In the genomic region with DNA sequence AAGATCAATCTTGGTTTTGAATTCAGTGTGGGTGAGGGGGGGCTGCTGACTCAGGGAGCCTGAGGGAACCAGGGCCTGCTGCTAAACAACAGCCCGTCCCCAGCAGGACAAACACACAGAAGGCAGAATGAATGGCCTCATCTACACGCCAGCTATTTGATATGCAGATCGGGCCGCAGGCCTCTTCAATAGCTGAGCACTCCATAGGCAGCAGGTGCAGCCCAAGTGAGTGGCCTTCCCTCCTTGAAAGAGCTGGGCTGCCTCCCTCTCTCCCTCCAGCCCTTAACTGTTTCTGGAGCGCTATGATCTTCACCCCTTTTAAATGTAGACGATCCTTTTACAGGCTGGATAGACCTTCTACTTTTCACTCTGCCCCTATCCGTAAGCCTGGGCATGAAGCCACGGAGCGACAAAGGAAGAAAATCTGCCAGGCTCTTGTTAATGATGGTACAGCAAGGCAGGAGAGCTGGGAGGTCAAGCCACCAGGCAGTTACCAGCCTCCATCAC, we compare ENCODE assay signal across 13 mouse cellular contexts.
DNase-seq lines count a peak whose midpoint lies in the region; ATAC-seq and TF ChIP-seq lines count a peak whose summit lies in the region.
"Had no signal": no experiment of that assay in that cellular context is flagged by ENCODE, and none has a peak within 500 bp of the region (broad histone marks: within the 10 kb centered on the region; RNA-seq: fewer than 3 reads in every experiment).

No protein-coding gene starts in this region.

- no peak for TF ChIP-seq CTCF in forebrain, postnatal 0 days (IDR thresholded peaks at IDR 0.05; ENCODE audit: low read depth)

- H3K4me3 ChIP-seq in forebrain, postnatal 0 days (ENCODE audit: low read depth, low read length): no peak overlapping the region
- H3K4me3 ChIP-seq in midbrain, embryonic 15.5 days: no peak overlapping the region
- H3K4me3 ChIP-seq: embryonic facial prominence, embryonic 13.5 days; limb, embryonic 15.5 days; stomach, embryonic 15.5 days had no signal

- peak overlapping the region; percentile 25; the same call in 1 of the 2 replicates for H3K9ac ChIP-seq in forebrain, postnatal 0 days
- H3K9ac ChIP-seq in midbrain, embryonic 15.5 days: no peak overlapping the region
- H3K9ac ChIP-seq: embryonic facial prominence, embryonic 13.5 days; limb, embryonic 15.5 days; stomach, embryonic 15.5 days had no signal

- H3K4me2 ChIP-seq in forebrain, postnatal 0 days (ENCODE audit: low read depth): no peak overlapping the region
- peak overlapping the region; percentile 18 for H3K4me2 ChIP-seq in midbrain, embryonic 15.5 days
- H3K4me2 ChIP-seq: embryonic facial prominence, embryonic 13.5 days; limb, embryonic 15.5 days; stomach, embryonic 15.5 days had no signal

- DNase-seq in cerebellum, adult 9-11 months: peak; percentile 4
- DNase-seq in embryo, embryonic 10 days (ENCODE audit: low spot score): peak; percentile 80
- DNase-seq in forebrain, postnatal 0 days: peak; percentile 79
- DNase-seq in thymus, adult 18-20 months: no peak
- DNase-seq in urinary bladder, postnatal 4 days (ENCODE audit: low spot score in 2 of 2): no peak
- DNase-seq in adrenal gland, adult 18-20 months (ENCODE audit: low spot score in 2 of 2): no peak
- DNase-seq: gastrocnemius, postnatal 25 days; kidney, postnatal 4 days had no signal

- H3K36me3 ChIP-seq in forebrain, postnatal 0 days (ENCODE audit: insufficient read depth): no peaks in the 10 kb centered on the region
- no peaks in the 10 kb centered on the region for H3K36me3 ChIP-seq in midbrain, embryonic 15.5 days (replicated peaks)
- H3K36me3 ChIP-seq: embryonic facial prominence, embryonic 13.5 days; limb, embryonic 15.5 days; stomach, embryonic 15.5 days had no signal

- no peak for ATAC-seq in cerebellum, adult (ENCODE audit: insufficient number of reproducible peaks, low FRiP score, low TSS enrichment)
- ATAC-seq in forebrain, postnatal 0 days: peak; percentile 76
- peak; percentile 71 for ATAC-seq in midbrain, embryonic 15.5 days (replicated peaks)

- 11% methylated on average over 9 of the region's 9 CpGs for WGBS in forebrain, postnatal 0 days
- WGBS in midbrain, embryonic 15.5 days: 10% methylated on average over 9 of the region's 9 CpGs

- H3K4me1 ChIP-seq in forebrain, postnatal 0 days (ENCODE audit: insufficient read depth): peaks cover 44% of the 10 kb centered on the region
- peaks cover 57% of the 10 kb centered on the region for H3K4me1 ChIP-seq in midbrain, embryonic 15.5 days

- peak overlapping the region; percentile 94 for H3K27ac ChIP-seq in forebrain, postnatal 0 days (ENCODE audit: low read depth, low read length)
- H3K27ac ChIP-seq in midbrain, embryonic 15.5 days: peak overlapping the region; percentile 97
- H3K27ac ChIP-seq: embryonic facial prominence, embryonic 13.5 days; limb, embryonic 15.5 days; stomach, embryonic 15.5 days had no signal

- H3K27me3 ChIP-seq in forebrain, postnatal 0 days (ENCODE audit: insufficient read depth, low read length): no peaks in the 10 kb centered on the region
- no peaks in the 10 kb centered on the region for H3K27me3 ChIP-seq in midbrain, embryonic 15.5 days (replicated peaks)
- H3K27me3 ChIP-seq: embryonic facial prominence, embryonic 13.5 days; stomach, embryonic 15.5 days had no signal

- no peaks in the 10 kb centered on the region for H3K9me3 ChIP-seq in forebrain, postnatal 0 days (ENCODE audit: low read length)
- H3K9me3 ChIP-seq in midbrain, embryonic 15.5 days: no peaks in the 10 kb centered on the region
- H3K9me3 ChIP-seq: embryonic facial prominence, embryonic 13.5 days; limb, embryonic 15.5 days; stomach, embryonic 15.5 days had no signal

Comparison
In these comparisons a context has a peak if more than half of its experiments do, and no peak if none do; other contexts are left out.
1. DNase-seq: peak in cerebellum, adult 9-11 months (single experiment), embryo, embryonic 10 days (single experiment) and forebrain, postnatal 0 days (single experiment); none in thymus, adult 18-20 months (0 of 2), urinary bladder, postnatal 4 days (0 of 2) and adrenal gland, adult 18-20 months (0 of 2).